Mouse (Mus musculus): ENCODE data around the gene Gm1604a.
"Not testable (repeated sequence)": the region's sequence is repeated elsewhere in the genome, so short reads cannot be mapped to it uniquely, and the experiment has no call there.

The Gm1604a gene

DNA sequence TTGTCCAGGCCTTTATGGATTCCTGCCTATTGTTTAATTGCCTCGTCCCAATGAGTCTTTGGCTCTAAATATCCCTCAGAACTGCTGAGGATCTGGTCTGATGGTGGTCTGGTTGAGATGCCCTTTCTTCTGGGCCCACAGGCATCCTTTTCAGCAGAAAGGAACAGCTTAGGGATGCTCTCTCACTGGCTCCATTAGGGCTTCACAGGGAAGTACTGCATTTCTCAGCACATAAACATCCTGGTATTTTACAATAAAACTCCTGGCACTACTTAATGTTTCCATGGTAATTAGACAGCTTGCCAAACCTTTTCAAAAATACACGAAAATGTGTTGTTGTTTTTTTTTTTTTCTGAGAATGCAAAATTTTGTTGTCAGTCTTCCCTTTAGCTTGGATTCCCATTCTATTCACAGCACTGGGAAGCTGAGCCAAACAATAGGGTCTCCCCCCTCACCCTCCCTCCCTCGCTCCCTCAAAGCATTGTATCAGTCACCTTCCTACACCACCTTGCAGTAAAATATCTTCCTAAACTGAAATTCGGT, 43.7 kb downstream of the Gm1604a start:
- not testable (repeated sequence) for DNase-seq (ENCODE audit: low spot score)

DNA sequence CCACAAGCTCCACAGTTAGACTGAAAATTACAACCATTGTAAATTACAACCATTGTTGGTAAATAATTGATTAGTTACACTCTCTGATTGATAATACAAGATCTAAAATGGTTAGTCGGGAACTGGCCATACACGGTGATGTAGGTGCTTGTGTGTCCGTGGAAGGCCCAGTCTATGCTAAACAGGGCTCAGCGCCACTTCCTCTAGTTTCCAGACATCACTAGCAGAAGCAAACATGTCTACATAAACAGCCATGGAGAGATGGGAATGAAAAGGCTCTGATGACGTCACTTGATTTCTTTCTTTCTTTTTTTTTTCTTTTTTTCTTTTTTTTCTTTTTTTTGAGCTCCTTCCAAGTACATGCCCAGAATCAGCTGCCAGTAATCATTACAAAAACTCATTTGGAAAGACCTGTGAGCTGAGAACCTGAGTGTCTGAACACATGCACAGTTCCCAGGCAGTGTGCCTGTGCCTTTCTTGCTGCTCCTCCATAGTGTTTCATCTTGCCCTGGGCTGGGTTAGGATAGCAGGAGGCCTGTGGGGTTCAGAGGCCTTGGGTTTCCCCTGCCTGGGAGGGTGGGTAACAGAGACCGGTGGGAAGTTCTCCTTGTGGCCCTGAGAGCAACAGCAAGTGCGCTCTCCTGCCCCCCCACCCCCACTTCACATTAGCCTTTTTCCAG, 44.3 kb downstream of the Gm1604a start:
- not testable (repeated sequence) for DNase-seq (ENCODE audit: low spot score)

DNA sequence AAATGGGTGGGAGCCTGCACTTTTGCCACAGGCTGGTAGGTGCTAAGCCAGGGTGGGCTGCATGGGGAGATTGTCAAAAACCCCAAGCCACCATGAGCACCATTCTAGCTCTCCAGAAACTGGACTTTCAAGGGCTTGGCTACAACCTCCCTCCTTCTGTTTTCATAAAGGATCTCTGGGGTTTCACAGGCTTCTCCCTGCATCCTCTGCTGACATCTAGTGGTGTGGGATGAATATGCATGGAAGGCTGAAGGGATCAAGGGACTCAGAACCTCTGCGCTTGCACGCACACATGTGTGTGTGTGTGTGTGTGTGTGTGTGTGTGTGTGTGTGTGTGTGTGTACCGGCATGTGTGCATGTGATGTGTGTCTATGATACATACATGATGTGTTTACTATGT, 49.1 kb downstream of the Gm1604a start:
- not testable (repeated sequence) for DNase-seq (ENCODE audit: low spot score)

DNA sequence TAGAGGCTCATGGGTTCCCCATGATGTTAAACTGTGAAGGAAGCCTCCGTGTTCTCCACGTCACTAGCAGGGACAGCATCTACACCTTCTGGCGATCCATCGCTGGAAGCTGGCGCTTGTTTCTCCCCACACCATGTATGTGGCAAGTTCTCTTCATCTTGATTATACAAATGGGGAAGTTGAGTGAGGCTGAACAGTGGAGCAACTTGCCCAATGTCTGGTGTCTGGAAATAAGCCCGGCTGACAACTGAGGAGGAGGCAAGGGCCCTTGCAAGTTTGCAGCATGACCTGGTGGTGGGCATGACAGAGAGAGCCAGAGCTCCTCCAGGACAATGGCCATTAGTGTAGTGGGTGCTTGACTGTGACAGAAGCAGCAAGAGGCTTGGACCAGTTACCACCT, 50.2 kb downstream of the Gm1604a start:
- not testable (repeated sequence) for DNase-seq (ENCODE audit: low spot score)

DNA sequence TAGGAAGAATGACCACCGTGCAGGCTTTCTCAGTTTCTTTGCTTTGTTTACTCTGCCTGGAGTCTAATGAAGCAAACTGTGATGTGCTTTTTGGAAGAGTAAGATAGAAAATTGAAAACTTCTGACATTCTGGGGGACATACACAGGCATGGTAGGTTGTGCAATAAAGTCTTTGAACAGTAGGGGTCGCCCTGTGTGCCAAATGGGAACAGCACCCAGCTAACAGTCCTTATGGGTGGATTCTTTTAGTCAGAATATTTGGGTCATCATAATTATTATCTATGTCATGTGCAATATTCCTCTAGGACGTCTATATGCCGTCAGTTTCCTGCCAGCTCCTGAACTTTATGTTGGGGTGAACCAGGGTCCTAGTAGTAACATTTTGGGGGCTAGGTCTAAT, 54.2 kb downstream of the Gm1604a start:
- not testable (repeated sequence) for DNase-seq (ENCODE audit: low spot score)

DNA sequence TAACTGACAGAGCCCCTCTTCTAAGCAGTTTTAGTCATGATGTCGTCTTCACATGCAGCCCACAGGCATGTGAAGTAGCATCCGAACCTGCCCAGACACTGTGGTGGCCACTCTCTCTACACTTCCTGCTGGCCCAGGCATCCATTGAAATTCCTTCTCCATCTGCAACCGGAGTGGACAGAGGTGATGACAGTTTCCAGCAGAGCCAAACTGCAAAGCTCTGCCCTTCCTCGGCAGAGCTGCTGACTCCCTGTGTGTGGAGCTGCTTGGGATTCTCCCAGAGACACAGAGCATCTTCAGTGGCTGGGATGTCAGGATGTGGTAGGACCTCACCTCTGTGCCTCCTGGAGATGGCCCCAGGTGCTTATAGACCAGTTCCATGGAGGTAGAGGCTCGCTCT, 59.2 kb downstream of the Gm1604a start:
- DNase-seq (ENCODE audit: low spot score) = not testable (repeated sequence)

DNA sequence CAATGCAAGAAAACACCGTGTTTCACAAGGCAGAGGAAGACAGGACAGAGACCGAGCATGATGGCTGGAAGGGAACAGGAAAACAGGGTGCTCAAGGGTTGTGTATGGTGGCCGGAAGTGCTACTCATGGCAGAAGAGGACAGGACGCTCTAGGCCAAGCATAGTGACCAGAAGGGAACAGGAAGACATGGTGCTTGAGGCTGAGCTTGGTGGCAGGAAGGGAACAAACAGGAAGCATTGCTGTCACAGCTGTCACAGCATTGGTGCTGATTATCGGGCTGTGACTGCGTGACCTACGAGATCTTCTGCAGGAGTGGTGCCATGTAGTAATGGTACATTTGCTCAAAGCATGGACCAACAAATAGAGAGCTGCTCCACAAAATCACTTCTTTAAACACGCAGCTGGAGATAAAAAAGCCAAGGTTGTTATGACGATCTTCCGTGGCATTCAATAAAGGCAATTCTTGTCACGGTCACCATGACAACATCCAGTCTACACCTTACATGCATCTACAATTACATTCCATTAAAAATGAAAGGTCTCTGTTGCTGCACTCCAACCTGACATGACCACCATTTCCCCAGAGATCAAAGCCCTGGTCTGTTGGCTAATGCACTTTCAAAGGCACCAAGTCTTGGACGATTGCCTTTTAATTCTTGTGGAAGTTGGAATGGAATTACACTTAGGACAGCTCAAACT, 60.3 kb downstream of the Gm1604a start:
- DNase-seq (ENCODE audit: low spot score) = not testable (repeated sequence)

DNA sequence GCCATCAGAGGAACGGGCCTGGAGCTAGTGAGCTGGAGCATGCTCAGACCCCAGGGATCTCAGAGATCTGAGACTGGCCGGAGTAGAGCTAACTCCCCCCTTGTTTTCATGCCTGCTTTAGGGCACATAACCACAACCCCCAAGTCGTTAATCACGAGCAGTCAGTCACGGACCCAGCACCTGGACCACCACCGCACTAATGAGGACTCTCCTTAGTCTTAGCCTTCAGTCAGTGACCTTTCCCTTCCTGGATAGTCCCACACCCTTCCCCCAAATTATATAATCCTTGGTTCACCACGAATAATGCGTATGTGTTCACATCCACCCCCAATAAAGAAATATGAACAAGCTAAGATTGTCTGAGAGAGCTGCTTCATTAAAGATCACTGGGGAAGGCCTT, 61.5 kb downstream of the Gm1604a start:
- peak; percentile 0 for DNase-seq (ENCODE audit: low spot score)

DNA sequence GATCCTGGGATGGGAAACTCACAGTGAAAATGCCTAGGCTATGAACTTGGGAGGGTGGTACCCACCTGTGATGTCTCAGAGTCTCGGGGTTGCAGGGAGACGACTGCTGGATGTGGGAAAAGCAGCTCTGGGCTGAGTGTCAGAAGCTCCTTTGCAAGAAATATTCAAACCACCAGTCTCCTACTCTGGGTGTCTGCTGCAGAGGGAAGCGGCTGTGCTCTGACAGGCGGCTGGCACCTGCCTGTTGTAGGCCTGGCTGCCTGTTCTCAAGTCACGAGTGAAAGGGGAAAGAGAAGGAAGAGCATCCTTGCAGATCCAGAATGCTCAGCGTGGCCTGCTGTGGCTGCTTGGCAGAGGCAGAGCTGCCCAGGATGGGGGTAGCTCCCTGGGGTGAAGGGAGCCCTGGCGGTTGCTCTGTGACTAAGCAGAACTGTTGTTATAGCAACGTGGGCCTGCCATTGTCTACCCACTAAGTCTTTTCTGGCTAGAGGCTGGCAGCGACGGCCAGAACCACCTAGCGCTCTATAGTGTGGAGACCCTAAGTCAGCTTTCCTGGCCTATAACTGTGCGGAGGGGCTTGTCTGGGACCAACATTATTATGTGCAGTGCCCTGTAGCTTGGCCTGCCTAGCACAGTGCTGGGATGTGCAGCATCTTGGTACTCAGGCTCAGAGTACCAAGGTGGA, 72.6 kb downstream of the Gm1604a start:
- not testable (repeated sequence) for DNase-seq (ENCODE audit: low spot score)

DNA sequence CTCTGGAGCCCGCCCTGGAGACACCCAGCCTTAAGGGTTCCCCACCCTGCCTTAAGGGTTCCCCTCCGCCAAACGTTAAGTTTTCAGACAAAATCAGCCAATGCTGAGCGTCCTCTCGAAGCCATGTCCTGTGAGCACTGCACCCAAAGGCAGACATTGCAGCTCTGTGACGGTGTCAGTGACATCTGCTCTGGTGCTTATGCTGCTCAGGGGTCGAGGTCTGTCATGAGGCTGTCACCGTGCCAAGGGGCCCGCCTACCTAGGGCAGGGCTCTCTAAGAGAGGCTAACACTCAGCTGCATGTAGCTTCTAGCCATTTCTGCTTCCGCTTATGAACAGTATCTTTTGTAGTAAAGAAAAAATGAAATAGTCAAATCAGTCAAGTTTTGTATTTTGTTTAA, 73.7 kb downstream of the Gm1604a start:
- DNase-seq (ENCODE audit: low spot score) = not testable (repeated sequence)

DNA sequence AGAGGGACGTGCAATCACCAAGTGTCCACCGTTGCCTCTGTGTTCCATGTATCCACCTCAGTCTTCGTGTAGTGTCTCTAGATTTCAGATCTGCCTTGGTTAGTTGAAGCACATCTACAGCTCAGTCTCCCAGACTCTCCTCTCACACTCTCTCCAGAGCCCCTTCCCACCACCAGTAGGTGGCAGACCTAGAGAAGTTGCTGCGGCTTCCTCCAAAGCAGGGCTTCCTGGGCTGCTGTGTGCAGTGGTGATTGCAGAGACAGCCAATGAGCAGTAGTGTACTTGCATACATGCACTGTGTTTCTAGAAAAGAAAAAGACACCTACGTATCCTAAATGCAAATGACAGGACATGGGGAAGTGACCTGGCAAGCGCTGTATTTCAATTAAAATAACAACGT, 77.6 kb downstream of the Gm1604a start:
- not testable (repeated sequence) for DNase-seq (ENCODE audit: low spot score)

DNA sequence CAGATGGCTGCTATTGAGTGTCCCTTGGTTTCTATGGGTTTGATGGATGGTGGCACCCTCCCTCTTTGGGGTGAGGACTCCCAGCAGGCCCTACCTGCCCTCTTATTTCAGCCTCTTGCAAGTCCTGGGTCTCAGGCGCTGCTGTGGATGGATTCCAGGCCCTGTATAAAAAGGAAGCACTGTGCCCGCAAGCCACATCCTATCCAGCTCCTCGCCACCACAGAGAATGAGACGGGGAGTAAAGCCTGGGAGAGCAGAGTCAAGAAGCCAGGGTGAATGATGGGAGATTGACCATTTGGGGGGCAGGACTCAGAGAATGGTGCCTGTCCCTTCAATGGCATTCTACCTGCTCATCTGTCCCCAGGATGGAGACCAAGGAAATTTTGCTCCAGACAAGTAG, 86.3 kb downstream of the Gm1604a start:
- not testable (repeated sequence) for DNase-seq (ENCODE audit: low spot score)

DNA sequence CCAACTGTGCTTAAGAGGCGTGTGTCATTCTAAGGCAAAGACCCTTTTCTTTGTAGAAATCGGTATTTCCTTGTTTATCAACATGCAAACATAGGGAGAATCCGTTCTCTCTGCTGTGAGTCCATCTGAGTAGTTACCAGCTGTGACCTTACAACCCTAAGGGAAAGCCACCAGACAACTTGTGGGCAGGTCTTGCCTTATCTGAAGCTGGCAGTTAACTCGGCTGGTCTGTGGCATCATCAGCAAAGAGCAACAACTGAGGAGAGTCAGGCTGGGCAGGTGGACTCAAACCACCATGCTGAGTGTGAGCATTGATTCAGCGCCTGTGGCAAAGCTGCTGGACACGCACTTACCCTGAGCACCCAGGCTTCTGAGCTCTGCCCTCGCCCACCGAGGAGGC, 90.9 kb downstream of the Gm1604a start:
- not testable (repeated sequence) for DNase-seq (ENCODE audit: low spot score)

DNA sequence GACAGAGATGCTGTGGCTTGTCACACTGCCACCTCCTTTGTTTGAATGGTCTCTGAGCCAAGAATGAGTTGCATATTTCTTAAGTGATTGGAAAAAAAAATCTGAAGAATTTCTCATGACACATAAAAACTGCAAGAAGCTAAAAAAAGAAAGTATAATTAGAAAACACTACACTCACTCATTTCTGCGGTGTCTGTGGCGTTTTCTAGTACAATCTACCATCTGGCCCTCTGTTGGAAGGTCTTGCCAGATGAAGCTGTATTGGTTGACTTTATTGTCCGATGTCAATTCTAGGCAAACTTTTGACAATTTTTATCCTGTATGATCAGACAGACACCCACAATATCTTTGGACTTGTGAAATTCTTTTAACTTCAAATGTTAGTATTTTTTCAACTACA, 95.5 kb downstream of the Gm1604a start:
- not testable (repeated sequence) for DNase-seq (ENCODE audit: low spot score)

DNA sequence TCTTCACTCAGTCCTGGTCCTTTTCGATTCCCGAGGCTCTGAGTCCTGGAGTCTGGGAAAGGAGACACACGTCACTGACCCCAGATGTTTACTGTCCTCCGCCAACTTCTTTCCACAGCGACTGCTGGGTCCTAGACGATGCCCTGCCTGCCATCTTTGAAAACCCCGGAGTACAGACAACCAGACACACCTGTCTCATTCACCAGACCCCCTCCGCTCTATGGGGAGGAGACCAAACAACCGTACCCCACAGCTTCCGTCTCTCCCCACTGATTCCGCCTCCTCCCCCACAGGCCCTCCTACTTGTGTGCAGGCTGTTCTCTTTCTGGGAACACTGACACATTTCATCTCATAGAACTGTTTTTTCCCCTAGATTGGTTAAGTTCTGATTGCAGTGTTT, 97.2 kb downstream of the Gm1604a start:
- not testable (repeated sequence) for DNase-seq (ENCODE audit: low spot score)

DNA sequence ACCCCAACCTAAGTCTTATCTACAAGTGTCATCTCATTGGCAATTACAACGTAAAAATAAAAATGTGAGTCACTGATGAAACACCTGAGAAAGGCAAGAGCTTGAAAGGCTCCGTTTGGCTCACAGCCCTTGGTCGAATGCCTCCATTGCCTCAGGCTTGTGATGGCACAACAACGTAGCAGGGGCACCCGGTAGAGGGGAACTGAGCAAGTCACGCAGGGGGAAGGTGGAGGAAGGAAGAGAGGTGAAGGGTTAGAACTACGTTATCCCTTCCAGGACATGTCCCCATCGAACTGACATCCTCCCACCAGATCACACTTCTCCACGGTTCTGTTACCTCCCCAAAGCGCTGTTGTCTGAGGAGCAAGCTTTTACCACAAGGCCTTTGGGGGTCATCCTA, 101.1 kb downstream of the Gm1604a start:
- DNase-seq (ENCODE audit: low spot score) = not testable (repeated sequence)

DNA sequence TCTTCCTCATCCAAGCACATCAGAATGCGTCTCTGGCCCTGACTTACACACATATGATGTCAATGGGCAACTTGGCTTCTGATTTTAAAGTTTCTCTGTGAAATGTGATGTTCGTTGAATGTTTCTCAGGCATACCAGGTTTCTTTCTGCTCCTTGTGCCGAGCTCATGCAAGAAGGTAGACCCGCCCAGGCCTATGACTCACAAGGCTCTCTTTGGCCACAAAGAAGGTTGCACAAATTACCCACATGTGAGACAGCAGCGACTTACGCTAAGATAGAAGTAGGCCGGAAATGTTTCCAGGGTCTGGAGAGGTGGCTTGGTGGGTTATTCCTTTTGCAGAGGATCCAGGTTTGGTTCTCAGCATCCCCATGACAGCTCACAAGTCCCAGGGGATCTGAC, 108.6 kb downstream of the Gm1604a start:
- not testable (repeated sequence) for DNase-seq (ENCODE audit: low spot score)

DNA sequence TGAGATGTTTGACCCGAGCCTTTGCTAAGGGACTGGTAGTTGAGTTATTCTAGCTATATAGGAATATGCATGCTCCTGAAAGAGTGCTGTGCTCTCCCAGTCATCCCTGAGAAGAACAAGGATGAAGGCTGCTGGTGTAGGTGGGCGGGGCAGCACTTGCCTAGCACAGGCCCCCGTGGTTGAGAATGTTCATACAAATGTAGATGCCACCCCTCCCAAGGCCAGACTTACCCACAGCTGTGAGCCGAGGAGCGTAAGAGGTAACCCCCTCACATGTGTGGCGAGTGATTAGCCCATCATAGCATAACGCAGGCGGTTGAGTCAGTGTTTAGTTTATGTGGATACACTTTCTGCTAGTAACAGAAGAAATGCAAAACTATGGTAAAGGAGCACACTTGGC, 109.9 kb downstream of the Gm1604a start:
- DNase-seq (ENCODE audit: low spot score) = not testable (repeated sequence)
